Comparison of ENCODE assay signal across 8 mouse cellular contexts in genomic region chr2:119167866-119168256, GRCm38 (mm10). TPM values are rescaled to one million over a fixed set of nuclear protein-coding genes. Genes with fewer than 3 reads are reported as not detected.
DNase-seq lines count a peak whose midpoint lies in the region; ATAC-seq and TF ChIP-seq lines count a peak whose summit lies in the region.
"Had no signal": no experiment of that assay in that cellular context is flagged by ENCODE, and none has a peak within 500 bp of the region (broad histone marks: within the 10 kb centered on the region; RNA-seq: fewer than 3 reads in every experiment).

No protein-coding gene starts in this region.

- no peak overlapping the region for H3K27ac ChIP-seq in spleen, adult 2 months (ENCODE audit: insufficient read depth, low read length)
- H3K27ac ChIP-seq in forebrain, embryonic 13.5 days: no peak overlapping the region
- H3K27ac ChIP-seq in liver, embryonic 13.5 days: no peak overlapping the region
- H3K27ac ChIP-seq: macrophage had no signal

- H3K36me3 ChIP-seq in spleen, adult 2 months (ENCODE audit: control insufficient read depth, insufficient read depth, low read length): no peaks in the 10 kb centered on the region
- no peaks in the 10 kb centered on the region; the same call in 1 of the 2 replicates for H3K36me3 ChIP-seq in forebrain, embryonic 13.5 days (ENCODE audit: poor library complexity, severe bottlenecking)
- H3K36me3 ChIP-seq in liver, embryonic 13.5 days: peaks cover 3% of the 10 kb centered on the region; the same call in 1 of the 2 replicates

- TF ChIP-seq POLR2A in spleen, adult 2 months (IDR thresholded peaks at IDR 0.05; ENCODE audit: low read depth, low read length): no peak

- peak overlapping the region; percentile 57; the same call in 1 of the 2 replicates for H3K4me3 ChIP-seq in spleen, adult 2 months (ENCODE audit: extremely low read depth, insufficient read depth, insufficient read length)
- H3K4me3 ChIP-seq in forebrain, embryonic 13.5 days: peak overlapping the region; percentile 50
- peak overlapping the region; percentile 63 for H3K4me3 ChIP-seq in liver, embryonic 13.5 days (replicated peaks)

- TF ChIP-seq CTCF in spleen, adult 2 months (IDR thresholded peaks at IDR 0.05; ENCODE audit: extremely low read depth, insufficient read depth, insufficient read length, insufficient replicate concordance): no peak

- 12% methylated on average over 26 of the region's 26 CpGs for WGBS in spleen, adult 2 months
- WGBS in forebrain, embryonic 13.5 days: 2% methylated on average over 26 of the region's 26 CpGs
- 5% methylated on average over 26 of the region's 26 CpGs for WGBS in liver, embryonic 13.5 days (ENCODE audit: insufficient replicate concordance)

- DNase-seq in spleen, adult 2 months (ENCODE audit: low read depth in 1 of 2, low spot score in 2 of 2): no peak
- DNase-seq in spleen, postnatal 36 days (ENCODE audit: low spot score in 2 of 2): no peak
- DNase-seq in liver, embryonic 13.5 days: no peak
- DNase-seq in thymus, postnatal 36 days: no peak
- DNase-seq in ovary, adult 18-20 months (ENCODE audit: low spot score): no peak

- peak overlapping the region; percentile 97 for H3K4me2 ChIP-seq in forebrain, embryonic 13.5 days
- peak overlapping the region; percentile 89 for H3K4me2 ChIP-seq in liver, embryonic 13.5 days

- H3K9me3 ChIP-seq in forebrain, embryonic 13.5 days (replicated peaks): no peaks in the 10 kb centered on the region
- no peaks in the 10 kb centered on the region for H3K9me3 ChIP-seq in liver, embryonic 13.5 days (replicated peaks)

- ATAC-seq in forebrain, embryonic 13.5 days: no peak
- ATAC-seq in liver, embryonic 13.5 days (ENCODE audit: low read depth): no peak; the same call in 1 of the 2 replicates
- no peak for ATAC-seq in megakaryocyte progenitor cell, adult 5-6 weeks (replicated peaks; ENCODE audit: poor library complexity)

- H3K27me3 ChIP-seq in spleen, adult 2 months (ENCODE audit: control insufficient read depth, insufficient read depth, low read length): peaks cover 5% of the 10 kb centered on the region
- H3K27me3 ChIP-seq in forebrain, embryonic 13.5 days: peaks cover 58% of the 10 kb centered on the region
- peaks cover 56% of the 10 kb centered on the region for H3K27me3 ChIP-seq in liver, embryonic 13.5 days

- H3K4me1 ChIP-seq in spleen, adult 2 months (ENCODE audit: control insufficient read depth, insufficient read depth, insufficient read length): peaks cover 11% of the 10 kb centered on the region
- peaks cover 25% of the 10 kb centered on the region for H3K4me1 ChIP-seq in forebrain, embryonic 13.5 days
- H3K4me1 ChIP-seq in liver, embryonic 13.5 days (replicated peaks): peaks cover 38% of the 10 kb centered on the region

- H3K9ac ChIP-seq in forebrain, embryonic 13.5 days: peak overlapping the region; percentile 57
- peak overlapping the region; percentile 61 for H3K9ac ChIP-seq in liver, embryonic 13.5 days

RNA-seq across cellular contexts. Expression of gene Gchfr, which starts 0.3 kb away (rescaled TPM):
- 3.2 and 4.2 TPM in 2 replicates for polyA plus RNA-seq in spleen, adult 2 months (2012; rRNA removed)
- 1.7 and 2.5 TPM in 2 replicates for polyA plus RNA-seq in forebrain, embryonic 13.5 days (2015; fragmentation: Nextera tagmentation; extraction: Ambion mirVana)
- 39.4 and 47.1 TPM in 2 replicates for polyA plus RNA-seq in liver, embryonic 13.5 days (2015; fragmentation: Nextera tagmentation; extraction: Ambion mirVana)
- 0.42 and 4.3 TPM in 2 replicates for total RNA-seq in megakaryocyte progenitor cell, adult 5-6 weeks (2015)
- not detected in 2 replicates for total RNA-seq in megakaryocyte progenitor cell, adult 5-6 weeks (2017)
- polyA plus RNA-seq: macrophage had no signal

RNA-seq across cellular contexts. Expression of gene Gm14137, which starts 6.4 kb away (rescaled TPM):
- polyA plus RNA-seq in spleen, adult 2 months (2012; rRNA removed): 0.09 and 0.26 TPM in 2 replicates
- polyA plus RNA-seq in forebrain, embryonic 13.5 days (2015; fragmentation: Nextera tagmentation; extraction: Ambion mirVana): 0.88 and 0.93 TPM in 2 replicates
- polyA plus RNA-seq in liver, embryonic 13.5 days (2015; fragmentation: Nextera tagmentation; extraction: Ambion mirVana): 0.12 and 0.14 TPM in 2 replicates
- not detected in 2 replicates for total RNA-seq in megakaryocyte progenitor cell, adult 5-6 weeks (2015)
- not detected in 2 replicates for total RNA-seq in megakaryocyte progenitor cell, adult 5-6 weeks (2017)
- polyA plus RNA-seq: macrophage had no signal

RNA-seq across cellular contexts. Expression of gene Rmdn3, which starts 11.0 kb away (rescaled TPM):
- 10.1 and 12.7 TPM in 2 replicates for polyA plus RNA-seq in spleen, adult 2 months (2012; rRNA removed)
- polyA plus RNA-seq in forebrain, embryonic 13.5 days (2015; fragmentation: Nextera tagmentation; extraction: Ambion mirVana): 44.7 and 49.6 TPM in 2 replicates
- 55.3 and 61.6 TPM in 2 replicates for polyA plus RNA-seq in liver, embryonic 13.5 days (2015; fragmentation: Nextera tagmentation; extraction: Ambion mirVana)
- 19.5 and 21.0 TPM in 2 replicates for total RNA-seq in megakaryocyte progenitor cell, adult 5-6 weeks (2015)
- 39.8 and 44.2 TPM in 2 replicates for total RNA-seq in megakaryocyte progenitor cell, adult 5-6 weeks (2017)

RNA-seq across cellular contexts. Expression of gene Zfyve19, which starts 40.6 kb away (rescaled TPM):
- polyA plus RNA-seq in spleen, adult 2 months (2012; rRNA removed): 23.7 and 42.8 TPM in 2 replicates
- 49.3 and 53.9 TPM in 2 replicates for polyA plus RNA-seq in forebrain, embryonic 13.5 days (2015; fragmentation: Nextera tagmentation; extraction: Ambion mirVana)
- polyA plus RNA-seq in liver, embryonic 13.5 days (2015; fragmentation: Nextera tagmentation; extraction: Ambion mirVana): 20.0 and 27.2 TPM in 2 replicates
- 29.4 and 38.4 TPM in 2 replicates for total RNA-seq in megakaryocyte progenitor cell, adult 5-6 weeks (2015)
- total RNA-seq in megakaryocyte progenitor cell, adult 5-6 weeks (2017): 59.2 and 79.1 TPM in 2 replicates

RNA-seq across cellular contexts. Expression of gene Dnajc17, which starts 40.7 kb away (rescaled TPM):
- 2.9 and 3.5 TPM in 2 replicates for polyA plus RNA-seq in spleen, adult 2 months (2012; rRNA removed)
- 25.0 and 25.2 TPM in 2 replicates for polyA plus RNA-seq in forebrain, embryonic 13.5 days (2015; fragmentation: Nextera tagmentation; extraction: Ambion mirVana)
- 9.9 and 11.4 TPM in 2 replicates for polyA plus RNA-seq in liver, embryonic 13.5 days (2015; fragmentation: Nextera tagmentation; extraction: Ambion mirVana)
- total RNA-seq in megakaryocyte progenitor cell, adult 5-6 weeks (2015): 32.6 and 34.6 TPM in 2 replicates
- 86.0 and 87.8 TPM in 2 replicates for total RNA-seq in megakaryocyte progenitor cell, adult 5-6 weeks (2017)
